Mouse (Mus musculus) adrenal gland, postnatal 10 days (tissue): ENCODE measurements around the gene Smndc1. TPM values are rescaled to one million over a fixed set of nuclear protein-coding genes. Genes with fewer than 3 reads are reported as not detected.
A peak's percentile ranks its signal among the peaks of the same experiment; 100 is the strongest.

ENCODE experiments used
- DNase-seq: peaks from one replicate; pipeline ENCODE4 v3.0.0; 2021; ENCODE audit warnings: mixed read lengths
- total RNA-seq, 2 experiments: library from RNA; stranded (reverse); gene quantifications; 2 replicates each; pipeline ENCODE4 v1.2.3; 2021

The Smndc1 gene
- total RNA-seq, 2 experiments from 2014 or later = 37.5 to 38.5 TPM

- no peak for DNase-seq
These were observed 44.6 kb downstream of the Smndc1 start for GRCm38 (mm10) chr19:53345766-53346165.

GRCm38 (mm10) chr19:53344062-53344461, 46.3 kb downstream of the Smndc1 start:
- no peak for DNase-seq

DNA sequence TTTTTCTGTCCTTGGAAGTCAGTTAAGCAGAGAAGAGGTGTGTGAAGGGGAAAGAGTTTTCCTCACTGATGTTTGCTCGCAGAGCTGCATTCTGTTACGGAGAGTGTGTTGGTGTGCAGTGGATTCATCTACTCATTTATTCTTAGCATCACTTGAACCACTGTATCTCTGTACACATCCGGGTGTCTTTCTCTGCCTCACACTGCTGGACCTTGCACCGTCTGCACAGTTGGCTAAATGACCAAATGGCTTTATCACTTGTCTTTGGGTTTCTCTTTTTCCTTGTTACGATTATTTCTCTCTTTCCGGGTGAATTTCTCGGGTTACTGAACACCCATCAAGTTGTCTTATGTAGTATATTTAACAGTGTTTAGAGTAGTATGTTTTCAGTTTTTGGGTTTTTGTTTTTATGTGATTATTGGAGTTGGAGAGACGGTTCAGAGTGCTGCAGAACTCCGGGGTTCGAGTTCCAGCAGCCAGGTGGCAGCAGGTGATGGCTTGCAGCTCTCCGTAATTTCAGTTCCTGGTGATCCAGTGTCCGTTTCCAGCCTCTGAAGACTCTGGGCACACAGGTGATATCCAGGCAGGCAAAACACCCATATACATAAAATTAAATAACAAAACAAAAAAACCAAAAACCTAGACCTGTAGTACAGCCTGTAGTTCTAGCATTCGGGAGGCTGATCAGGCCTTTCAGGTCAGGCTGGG, 47.0 kb downstream of the Smndc1 start:
- no peak for DNase-seq

DNA sequence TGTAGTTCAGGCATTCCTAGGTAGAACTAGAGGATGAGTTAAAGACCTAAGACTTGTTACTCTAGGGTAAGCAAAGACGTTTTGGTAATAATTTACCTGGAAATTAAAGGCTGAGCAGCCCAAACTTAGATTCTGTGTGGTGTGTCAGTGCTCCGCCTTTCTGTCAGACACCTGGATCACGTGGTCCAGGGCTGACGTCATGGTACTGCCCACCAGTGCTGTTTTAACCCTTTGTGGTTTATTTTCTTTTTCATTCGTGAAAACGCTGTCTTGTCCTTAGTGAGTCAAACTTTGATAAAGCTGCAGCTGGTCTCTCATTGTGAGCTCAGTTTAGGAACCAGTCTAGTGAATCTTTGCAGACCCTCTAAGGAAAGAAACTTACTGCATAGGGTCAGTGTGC, 50.0 kb downstream of the Smndc1 start:
- DNase-seq = no peak

DNA sequence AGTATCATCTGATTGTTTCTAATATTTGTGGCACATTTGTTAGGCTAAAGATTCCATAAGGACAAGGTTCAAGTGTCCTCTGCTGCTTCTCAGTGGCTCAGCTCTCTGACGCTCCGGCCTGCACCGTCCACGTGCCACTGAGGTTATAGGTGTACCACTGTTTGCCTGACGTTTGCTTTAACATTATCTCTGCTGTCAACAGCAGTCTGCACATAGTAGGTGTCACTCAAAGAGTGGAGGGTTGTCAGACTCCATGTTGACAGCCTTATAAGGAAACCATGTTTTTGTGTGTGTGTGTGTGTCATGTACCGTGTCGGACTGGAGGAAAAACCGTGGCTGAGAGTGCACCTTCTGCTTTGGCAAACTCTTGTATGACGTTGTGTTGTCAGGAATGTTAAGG, 55.1 kb downstream of the Smndc1 start:
- no peak for DNase-seq

- DNase-seq = no peak
These were observed 56.6 kb downstream of the Smndc1 start for GRCm38 (mm10) chr19:53333730-53334129.

GRCm38 (mm10) chr19:53331882-53332500, 58.4 kb downstream of the Smndc1 start:
- DNase-seq = no peak

GRCm38 (mm10) chr19:53329992-53330381, 60.4 kb downstream of the Smndc1 start:
- DNase-seq = peak; percentile 82

Other genes with a start within 250 kb of the Smndc1 start
- 10 to 100 TPM; 31.0 to 31.7 TPM for gene Mxi1, start 80.1 kb downstream of the Smndc1 start, total RNA-seq
- gene Gm10197, start 18.8 kb downstream of the Smndc1 start, total RNA-seq = not detected
- 10 to 100 TPM in 1 of 2 experiments, 1 to 10 TPM in 1; 6.2 to 11.0 TPM for gene Dusp5, start 138.5 kb upstream of the Smndc1 start, total RNA-seq
- 10 to 100 TPM; 76.4 to 81.0 TPM for gene Nutf2-ps1, start 198.5 kb upstream of the Smndc1 start, total RNA-seq
- gene Smc3, start 209.8 kb upstream of the Smndc1 start, total RNA-seq = 10 to 100 TPM; 29.6 to 39.0 TPM